Mouse (Mus musculus) limb, embryonic 14.5 days (tissue): ENCODE results near the gene Fxyd6. TPM values are rescaled to one million over a fixed set of nuclear protein-coding genes. Genes with fewer than 3 reads are reported as not detected.

Experiments
- ATAC-seq: fragments of 200-750 bp; cut with Nextera tagmentation; 2 replicates; pipeline ENCODE4 v1.8.0; 2017; ENCODE audit warnings: low read depth, moderate number of reproducible peaks, moderate TSS enrichment; ENCODE audit not compliant: low FRiP score
- DNase-seq: peaks from one replicate; pipeline ENCODE4 v3.0.0-alpha.2; 2015; ENCODE audit warnings: low spot score
- H3K27ac ChIP-seq: fragments of 300-500 bp; sonication (generic); replicated peaks from 2 replicates; pipeline ENCODE4 v1.5.1; 2014; ENCODE audit warnings: low read depth, mild to moderate bottlenecking, low read length, moderate library complexity, mixed read lengths
- H3K27me3 ChIP-seq: fragments of 300-500 bp; sonication (generic); 2 replicates; pipeline ENCODE4 v1.6.1; 2014; ENCODE audit warnings: low read length, mixed read lengths; ENCODE audit not compliant: control insufficient read depth, insufficient read depth
- H3K36me3 ChIP-seq: fragments of 300-500 bp; sonication (generic); 2 replicates; pipeline ENCODE4 v1.6.1; 2014; ENCODE audit warnings: mild to moderate bottlenecking, low read length, moderate library complexity, mixed read lengths; ENCODE audit not compliant: control insufficient read depth, insufficient read depth
- H3K4me1 ChIP-seq: fragments of 300-500 bp; sonication (generic); 2 replicates; pipeline ENCODE4 v1.6.1; 2014; ENCODE audit warnings: antibody characterized with exemption, low read length, mixed read lengths; ENCODE audit not compliant: control insufficient read depth, insufficient read depth
- H3K4me2 ChIP-seq: fragments of 300-500 bp; sonication (generic); replicated peaks from 2 replicates; pipeline ENCODE4 v1.6.1; 2014; ENCODE audit warnings: low read depth, mild to moderate bottlenecking, low read length, moderate library complexity; ENCODE audit not compliant: severe bottlenecking
- H3K4me3 ChIP-seq: fragments of 300-500 bp; sonication (generic); replicated peaks from 2 replicates; pipeline ENCODE4 v1.5.1; 2014; ENCODE audit warnings: low read length
- H3K9ac ChIP-seq: fragments of 300-500 bp; sonication (generic); 2 replicates; pipeline ENCODE4 v1.6.1; 2014; ENCODE audit warnings: mild to moderate bottlenecking, low read depth, low read length, moderate library complexity; ENCODE audit not compliant: severe bottlenecking
- H3K9me3 ChIP-seq: fragments of 300-500 bp; sonication (generic); 2 replicates; pipeline ENCODE4 v1.6.1; 2016; ENCODE audit warnings: low read length; ENCODE audit not compliant: control insufficient read depth
- POLR2A ChIP-seq: fragments of 200-500 bp; IDR thresholded peaks from 2 replicates; pipeline ENCODE4 v1.8.0; 2012; ENCODE audit warnings: inconsistent platforms, mild to moderate bottlenecking, moderate library complexity, borderline replicate concordance; ENCODE audit not compliant: insufficient read depth, insufficient read length; ENCODE audit errors: extremely low read depth
- WGBS: fragments of 180-500 bp; shearing (Covaris S2); extraction: QIAGEN DNeasy Blood & Tissue Kit; methylation state at CpG from one replicate; pipeline ENCODE4 v1.1.7; 2014; 5-methylcytosine and 5-hydroxymethylcytosine counted together
- polyA plus RNA-seq, 2 experiments: library from polyadenylated mRNA; depleted of rRNA in 1 of 2; stranded (reverse) in 1 of 2; unstranded in 1 of 2; fragments of >200 nt; fragmentation: Nextera tagmentation in 1 of 2; extraction: Ambion mirVana in 1 of 2; gene quantifications; 2 replicates each; pipeline versions ENCODE4 v1.2.1 to v1.2.3; 2012 to 2014

Fxyd6 gene
- polyA plus RNA-seq, 2 experiments, result 82.7 to 97.4 TPM

- H3K9me3 ChIP-seq, result no peaks in the 10 kb centered on the region
- no peaks in the 10 kb centered on the region for H3K27me3 ChIP-seq
- DNase-seq, result no peak
- H3K36me3 ChIP-seq, result no peaks in the 10 kb centered on the region
- H3K4me1 ChIP-seq, result no peaks in the 10 kb centered on the region
- H3K4me3 ChIP-seq, result no peak overlapping the region
- ATAC-seq, result no peak
- H3K9ac ChIP-seq, result no peak overlapping the region
- H3K4me2 ChIP-seq, result no peak overlapping the region
- WGBS, result 37% methylated on average over 2 of the region's 2 CpGs
- no peak overlapping the region for H3K27ac ChIP-seq
- TF ChIP-seq POLR2A, result no peak
Observed at GRCm38 (mm10) chr9:45402957-45403356, 33.0 kb downstream of the Fxyd6 start.

- Histone ChIP-seq H3K9ac (no peak overlapping the region), H3K9me3 (no peaks in the 10 kb centered on the region), H3K36me3 (no peaks in the 10 kb centered on the region), H3K4me3 (no peak overlapping the region), H3K27ac (no peak overlapping the region), H3K4me2 (no peak overlapping the region), H3K27me3 (no peaks in the 10 kb centered on the region), H3K4me1 (no peaks in the 10 kb centered on the region)
- WGBS, result 58% methylated on average over 5 of the region's 5 CpGs
- DNase-seq (no peak), ATAC-seq (no peak)
- no peak for TF ChIP-seq POLR2A
Observed at GRCm38 (mm10) chr9:45405694-45406093, 35.7 kb downstream of the Fxyd6 start.

GRCm38 (mm10) chr9:45406808-45407207 is 36.8 kb downstream of the Fxyd6 start:
- Histone ChIP-seq H3K27ac (no peak overlapping the region), H3K9ac (no peak overlapping the region), H3K4me3 (no peak overlapping the region), H3K27me3 (no peaks in the 10 kb centered on the region), H3K4me1 (no peaks in the 10 kb centered on the region), H3K9me3 (no peaks in the 10 kb centered on the region), H3K36me3 (no peaks in the 10 kb centered on the region), H3K4me2 (no peak overlapping the region)
- no peak for ATAC-seq
- no peak for TF ChIP-seq POLR2A
- WGBS, result 83% methylated on average over 3 of the region's 3 CpGs
- no peak for DNase-seq

GRCm38 (mm10) chr9:45407706-45408675 is 38.0 kb downstream of the Fxyd6 start:
- H3K9ac ChIP-seq, result peak overlapping the region; percentile 44; the same call in 1 of the 2 replicates
- H3K4me2 ChIP-seq, result peak overlapping the region; percentile 49
- no peaks in the 10 kb centered on the region for H3K36me3 ChIP-seq
- H3K27me3 ChIP-seq, result no peaks in the 10 kb centered on the region
- ATAC-seq, result peak; percentile 75; the same call in 1 of the 2 replicates
- no peak overlapping the region for H3K27ac ChIP-seq
- no peak for TF ChIP-seq POLR2A
- 40% methylated on average over 33 of the region's 33 CpGs for WGBS
- no peaks in the 10 kb centered on the region for H3K9me3 ChIP-seq
- peak; percentile 67 for DNase-seq
- no peaks in the 10 kb centered on the region for H3K4me1 ChIP-seq
- H3K4me3 ChIP-seq, result peak overlapping the region; percentile 27

GRCm38 (mm10) chr9:45410193-45410592 is 40.2 kb downstream of the Fxyd6 start:
- H3K27me3 ChIP-seq, result no peaks in the 10 kb centered on the region
- H3K9ac ChIP-seq, result no peak overlapping the region
- H3K4me3 ChIP-seq, result no peak overlapping the region
- ATAC-seq (no peak), DNase-seq (no peak)
- H3K4me2 ChIP-seq, result no peak overlapping the region
- 78% methylated on average over 5 of the region's 5 CpGs for WGBS
- H3K4me1 ChIP-seq, result no peaks in the 10 kb centered on the region
- TF ChIP-seq POLR2A, result no peak
- H3K27ac ChIP-seq, result no peak overlapping the region
- H3K36me3 ChIP-seq, result no peaks in the 10 kb centered on the region
- H3K9me3 ChIP-seq, result no peaks in the 10 kb centered on the region
